Mouse (Mus musculus) lung, postnatal 0 days (tissue): ENCODE data around the gene Zfp212. TPM values are rescaled to one million over a fixed set of nuclear protein-coding genes. Genes with fewer than 3 reads are reported as not detected.

Source experiments
- ATAC-seq: fragments of 200-750 bp; cut with Nextera tagmentation; 2 replicates; pipeline ENCODE4 v1.8.0; 2017; ENCODE audit warnings: moderate library complexity
- DNase-seq: peaks from one replicate; pipeline ENCODE4 v3.0.0-alpha.2; 2016; ENCODE audit warnings: low spot score
- H3K27ac ChIP-seq: fragments of 300-500 bp; sonication (generic); 2 replicates; pipeline ENCODE4 v1.5.1; 2014; ENCODE audit warnings: antibody characterized with exemption, mild to moderate bottlenecking, low read length, mixed read lengths
- H3K27me3 ChIP-seq: fragments of 300-500 bp; sonication (generic); replicated peaks from 2 replicates; pipeline ENCODE4 v1.6.1; 2014; ENCODE audit warnings: low read length, mixed read lengths; ENCODE audit not compliant: insufficient read depth
- H3K36me3 ChIP-seq: fragments of 300-500 bp; sonication (generic); 2 replicates; pipeline ENCODE4 v1.6.1; 2014; ENCODE audit warnings: low read length, mixed read lengths; ENCODE audit not compliant: insufficient read depth
- H3K4me1 ChIP-seq: fragments of 300-500 bp; sonication (generic); 2 replicates; pipeline ENCODE4 v1.6.1; 2014; ENCODE audit warnings: antibody characterized with exemption, low read depth, low read length, mixed read lengths; ENCODE audit not compliant: insufficient read depth
- H3K4me2 ChIP-seq: fragments of 300-500 bp; sonication (generic); replicated peaks from 2 replicates; pipeline ENCODE4 v1.6.1; 2014; ENCODE audit warnings: low read depth, mild to moderate bottlenecking, low read length, moderate library complexity, mixed read lengths
- H3K4me3 ChIP-seq: fragments of 300-500 bp; sonication (generic); 2 replicates; pipeline ENCODE4 v1.5.1; 2014; ENCODE audit warnings: low read depth, low read length
- H3K9ac ChIP-seq: fragments of 300-500 bp; sonication (generic); replicated peaks from 2 replicates; pipeline ENCODE4 v1.6.1; 2014; ENCODE audit warnings: low read depth, mild to moderate bottlenecking
- H3K9me3 ChIP-seq: fragments of 300-500 bp; sonication (generic); 2 replicates; pipeline ENCODE4 v1.6.1; 2016; ENCODE audit warnings: low read length, mixed read lengths
- CTCF ChIP-seq: IDR thresholded peaks from 2 replicates; pipeline ENCODE4 v1.5.1; 2016; ENCODE audit warnings: antibody characterized with exemption, mild to moderate bottlenecking
- EP300 ChIP-seq: IDR thresholded peaks from 2 replicates; pipeline ENCODE4 v1.6.1; 2016; ENCODE audit warnings: antibody characterized with exemption, mild to moderate bottlenecking, control low read depth
- WGBS: fragments of 180-500 bp; shearing (Covaris S2); extraction: QIAGEN DNeasy Blood & Tissue Kit; methylation state at CpG from one replicate; pipeline ENCODE4 v1.1.7; 2014; 5-methylcytosine and 5-hydroxymethylcytosine counted together
- polyA plus RNA-seq: library from polyadenylated mRNA; unstranded; fragments of >200 nt; fragmentation: Nextera tagmentation; extraction: Ambion mirVana; gene quantifications from 2 replicates; pipeline ENCODE4 v1.2.1, GENCODE M21; 2015

Zfp212 gene
- polyA plus RNA-seq = 15.2 and 16.7 TPM in 2 replicates

DNA sequence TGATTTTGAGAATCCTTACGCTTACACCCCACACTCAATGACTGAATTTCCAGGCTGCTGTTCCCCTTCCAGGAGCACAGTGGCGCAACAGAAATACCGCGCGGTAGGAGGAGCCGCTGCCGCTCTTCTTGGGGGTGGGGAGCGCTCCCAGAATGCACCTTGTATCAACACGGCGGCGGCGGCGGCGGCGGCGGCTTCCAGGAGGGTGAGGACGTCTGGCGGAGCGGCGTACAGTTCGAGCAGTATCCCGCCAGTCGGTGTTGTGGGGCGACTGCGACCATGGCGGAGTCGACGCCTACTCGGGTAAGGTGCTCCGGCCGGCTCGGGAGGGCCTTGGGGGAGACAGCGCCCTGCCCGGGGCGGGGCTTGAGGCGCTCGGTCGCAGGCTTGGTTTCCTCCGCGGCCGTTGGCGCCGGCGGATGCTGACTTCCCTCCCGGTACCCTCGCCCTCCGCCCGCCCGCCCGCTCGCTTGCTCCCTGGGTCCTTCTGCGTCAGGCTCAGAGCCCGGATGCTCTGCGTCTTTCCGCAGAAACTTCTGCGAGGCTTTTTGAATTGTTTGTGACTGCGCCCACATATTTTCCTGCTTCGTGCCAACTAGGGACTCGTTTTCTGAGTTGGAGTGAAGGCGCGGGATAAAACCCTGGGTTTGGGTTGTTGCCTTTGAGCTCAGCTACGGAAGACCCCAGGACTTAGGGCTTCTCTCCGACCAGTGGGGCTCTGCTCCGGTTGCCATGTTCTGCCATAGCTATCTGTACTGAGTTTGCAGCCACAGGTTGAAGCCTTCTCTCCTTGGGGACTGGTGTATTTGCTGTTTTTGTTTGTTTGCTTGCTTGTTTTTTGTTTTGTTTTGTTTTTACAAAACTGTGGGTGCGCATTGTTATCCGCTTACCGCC is at the start of gene Zfp212:
Zfp212 (plus strand) TSS at position 30 of the 894 bp plus-strand sequence.
- H3K27ac ChIP-seq = peak within 1 kb of the TSS; percentile 98
- ATAC-seq = peak; percentile 96
- DNase-seq = peak; percentile 97
- peaks cover 7% of the 10 kb centered on the region; the same call in 1 of the 2 replicates for H3K4me1 ChIP-seq
- peak; percentile 82 for TF ChIP-seq CTCF
- no peak for TF ChIP-seq EP300
- peak within 1 kb of the TSS; percentile 74 for H3K9ac ChIP-seq
- 1% methylated on average over 65 of the region's 67 CpGs for WGBS
- peak within 1 kb of the TSS; percentile 83 for H3K4me3 ChIP-seq
- no peaks in the 10 kb centered on the region for H3K36me3 ChIP-seq
- peak within 1 kb of the TSS; percentile 68 for H3K4me2 ChIP-seq
- no peaks in the 10 kb centered on the region for H3K27me3 ChIP-seq
- no peaks in the 10 kb centered on the region for H3K9me3 ChIP-seq

GRCm38 (mm10) chr6:47872266-47872665 is 48.0 kb upstream of the Zfp212 start:
- 91% methylated on average over 5 of the region's 5 CpGs for WGBS
- Histone ChIP-seq H3K4me3 (no peak overlapping the region), H3K4me2 (no peak overlapping the region), H3K4me1 (no peaks in the 10 kb centered on the region), H3K27me3 (no peaks in the 10 kb centered on the region), H3K27ac (no peak overlapping the region), H3K9me3 (no peaks in the 10 kb centered on the region), H3K36me3 (no peaks in the 10 kb centered on the region), H3K9ac (no peak overlapping the region)
- ATAC-seq (no peak), DNase-seq (no peak)
- no peak for TF ChIP-seq EP300
- no peak for TF ChIP-seq CTCF

- Histone ChIP-seq H3K4me3 (peak within 1 kb of the TSS; percentile 92), H3K27me3 (no peaks in the 10 kb centered on the region), H3K4me1 (peaks cover 14% of the 10 kb centered on the region; the same call in 1 of the 2 replicates), H3K27ac (peak within 1 kb of the TSS; percentile 95), H3K9ac (peak within 1 kb of the TSS; percentile 95), H3K9me3 (no peaks in the 10 kb centered on the region), H3K4me2 (peak within 1 kb of the TSS; percentile 76), H3K36me3 (peaks cover 8% of the 10 kb centered on the region; the same call in 1 of the 2 replicates)
- 4% methylated on average over 9 of the region's 9 CpGs for WGBS
- DNase-seq (no peak), ATAC-seq (no peak)
- TF ChIP-seq EP300 (no peak; the same call in 1 of the 2 replicates), CTCF (no peak)
These were observed 43.2 kb upstream of the Zfp212 start, which contains the start of gene Zfp282 for GRCm38 (mm10) chr6:47877058-47877457. TSS of gene Zfp282 (plus strand) at chr6:47877204.

DNA sequence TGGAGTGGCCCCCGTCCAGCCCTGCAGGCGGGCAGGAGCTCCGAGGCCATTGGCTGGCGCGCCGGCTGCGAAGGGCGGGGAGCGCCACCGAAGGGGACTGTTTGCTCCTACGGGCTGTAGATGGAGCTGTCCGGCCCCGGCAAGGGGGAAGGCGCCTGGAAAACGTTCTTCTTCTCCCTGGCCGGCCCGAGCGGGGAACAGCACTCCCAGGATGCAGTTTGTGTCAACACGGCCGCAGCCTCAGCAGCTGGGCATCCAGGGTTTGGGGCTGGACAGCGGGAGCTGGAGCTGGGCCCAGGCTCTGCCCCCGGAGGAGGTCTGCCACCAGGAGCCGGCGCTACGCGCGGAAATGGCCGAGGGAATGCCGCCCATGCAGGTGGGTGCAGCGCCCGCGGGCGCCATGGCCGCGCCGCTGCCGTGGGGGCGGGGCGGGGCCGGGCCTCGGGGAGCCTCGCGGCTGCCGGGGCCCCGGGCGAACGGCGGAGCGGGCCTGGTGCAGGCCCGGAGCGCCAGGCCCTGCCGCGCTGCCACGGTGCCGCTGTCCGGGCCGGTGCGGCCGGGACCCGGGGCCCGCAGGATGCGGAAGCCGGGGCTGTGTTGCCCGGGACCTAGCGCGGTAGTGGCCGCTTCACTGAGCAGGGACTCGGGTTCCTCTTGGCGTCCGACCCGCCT is 42.7 kb upstream of the Zfp212 start:
- H3K27ac ChIP-seq = peak overlapping the region; percentile 95
- H3K4me3 ChIP-seq = peak overlapping the region; percentile 92
- DNase-seq (peak; percentile 97), ATAC-seq (peak; percentile 98)
- no peaks in the 10 kb centered on the region for H3K9me3 ChIP-seq
- H3K27me3 ChIP-seq = no peaks in the 10 kb centered on the region
- H3K36me3 ChIP-seq = peaks cover 8% of the 10 kb centered on the region; the same call in 1 of the 2 replicates
- H3K4me1 ChIP-seq = peaks cover 14% of the 10 kb centered on the region; the same call in 1 of the 2 replicates
- peak overlapping the region; percentile 95 for H3K9ac ChIP-seq
- H3K4me2 ChIP-seq = peak overlapping the region; percentile 76
- no peak; the same call in 1 of the 2 replicates for TF ChIP-seq EP300
- peak; percentile 82 for TF ChIP-seq CTCF
- WGBS = 1% methylated on average over 63 of the region's 71 CpGs

DNA sequence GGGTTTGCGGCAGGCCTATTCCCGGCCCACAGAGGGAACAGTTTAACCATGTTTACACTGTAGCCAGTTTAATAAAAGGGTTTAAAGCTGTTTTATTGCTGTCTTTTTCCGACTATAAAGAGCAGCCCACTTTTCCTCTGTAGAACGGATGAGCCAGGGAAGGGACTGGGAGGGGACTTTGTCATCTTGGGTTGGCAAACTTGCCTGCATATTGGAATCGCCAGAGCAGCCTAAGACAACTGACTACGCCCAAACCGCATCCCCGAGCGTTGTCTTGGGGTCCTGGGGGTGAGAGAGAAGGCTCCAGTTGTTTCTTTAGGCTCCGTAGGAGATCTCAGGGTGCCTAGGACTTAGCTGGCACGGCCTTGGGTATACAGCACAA is 42.2 kb upstream of the Zfp212 start:
- peak overlapping the region; percentile 95 for H3K9ac ChIP-seq
- H3K4me3 ChIP-seq = peak overlapping the region; percentile 92
- no peak for ATAC-seq
- H3K4me2 ChIP-seq = peak overlapping the region; percentile 76
- DNase-seq = no peak
- peak overlapping the region; percentile 95 for H3K27ac ChIP-seq
- no peaks in the 10 kb centered on the region for H3K9me3 ChIP-seq
- 0% methylated on average over 11 of the region's 11 CpGs for WGBS
- H3K36me3 ChIP-seq = peaks cover 8% of the 10 kb centered on the region; the same call in 1 of the 2 replicates
- TF ChIP-seq EP300 (no peak), CTCF (no peak)
- H3K4me1 ChIP-seq = peaks cover 14% of the 10 kb centered on the region; the same call in 1 of the 2 replicates
- no peaks in the 10 kb centered on the region for H3K27me3 ChIP-seq

GRCm38 (mm10) chr6:47878593-47878992 is 41.7 kb upstream of the Zfp212 start:
- no peak for ATAC-seq
- Histone ChIP-seq H3K9ac (peak overlapping the region; percentile 95), H3K36me3 (peaks cover 11% of the 10 kb centered on the region; the same call in 1 of the 2 replicates), H3K9me3 (no peaks in the 10 kb centered on the region), H3K4me1 (peaks cover 14% of the 10 kb centered on the region; the same call in 1 of the 2 replicates), H3K4me2 (peak overlapping the region; percentile 76), H3K27me3 (no peaks in the 10 kb centered on the region), H3K4me3 (peak overlapping the region; percentile 92), H3K27ac (peak overlapping the region; percentile 95)
- no peak for TF ChIP-seq CTCF
- no peak for TF ChIP-seq EP300
- no peak for DNase-seq
- 37% methylated on average over 3 of the region's 3 CpGs for WGBS
